Mouse (Mus musculus) spleen, postnatal 14 days (tissue): ENCODE results near the gene Tmem130.
A peak's percentile ranks its signal among the peaks of the same experiment; 100 is the strongest.
"Not testable (repeated sequence)": the region's sequence is repeated elsewhere in the genome, so short reads cannot be mapped to it uniquely, and the experiment has no call there.

Experiments used
- DNase-seq, 2 experiments: peaks; one replicate each; pipeline ENCODE4 v3.0.0; 2021 to 2022; ENCODE audit warnings: low spot score in 2 of 2

Tmem130 gene

DNA sequence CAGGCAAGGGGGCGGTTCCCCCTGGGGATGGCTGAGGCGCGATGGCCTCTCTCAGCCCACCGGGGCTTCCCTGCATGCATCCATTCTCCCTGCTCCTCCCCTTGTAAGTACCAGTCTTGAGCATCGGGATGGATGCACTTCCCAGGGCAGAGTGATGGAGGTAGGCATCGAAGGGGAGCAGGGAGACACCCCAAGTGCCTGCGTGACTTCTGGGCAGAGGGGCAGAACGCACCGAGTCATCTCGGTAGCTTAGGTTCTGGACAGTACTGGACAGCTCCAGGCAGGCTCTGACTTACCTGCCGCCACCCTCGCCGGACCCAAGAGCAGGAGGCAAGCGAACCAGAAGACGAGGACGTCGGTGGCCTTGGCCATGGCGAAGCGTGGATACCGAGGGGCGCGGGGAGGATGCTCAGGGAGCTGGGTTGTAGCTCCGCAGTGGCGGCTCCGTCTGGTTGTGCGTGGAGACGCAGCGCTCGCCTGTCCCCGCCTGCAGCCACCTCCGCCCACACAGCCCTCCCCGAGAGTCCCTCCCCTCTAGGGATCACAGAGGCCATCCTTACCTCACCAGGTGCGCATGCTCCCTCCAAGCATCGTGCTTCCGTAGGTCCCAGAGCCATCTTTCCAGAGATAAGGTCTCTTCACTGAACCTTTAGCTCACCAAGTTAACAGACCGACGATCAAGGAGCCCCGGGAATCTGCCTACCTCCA, at the start of gene Tmem130:
Tmem130 (minus strand) TSS at position 658 of the 708 bp plus-strand sequence.
- DNase-seq = no peak

DNA sequence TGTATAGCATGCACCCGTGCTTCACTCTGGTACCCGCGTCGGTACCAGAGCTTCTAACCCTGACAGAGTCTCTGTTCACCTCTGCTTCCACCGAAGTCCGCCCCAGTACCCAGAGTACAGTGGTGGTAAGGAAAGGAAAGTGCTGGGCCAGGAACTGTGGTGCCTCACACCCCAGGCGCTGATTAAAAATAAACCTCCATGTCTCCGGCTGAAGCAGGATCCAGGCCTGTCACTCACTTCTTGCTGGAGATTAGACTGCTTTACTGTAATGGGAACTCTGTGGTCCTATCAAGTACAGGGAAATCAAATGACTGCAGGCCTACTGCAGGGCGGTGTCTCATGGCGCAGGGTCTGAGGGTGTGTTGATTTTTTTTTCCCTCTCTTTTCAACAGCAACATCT, 45.3 kb upstream of the Tmem130 start:
- DNase-seq = no peak

DNA sequence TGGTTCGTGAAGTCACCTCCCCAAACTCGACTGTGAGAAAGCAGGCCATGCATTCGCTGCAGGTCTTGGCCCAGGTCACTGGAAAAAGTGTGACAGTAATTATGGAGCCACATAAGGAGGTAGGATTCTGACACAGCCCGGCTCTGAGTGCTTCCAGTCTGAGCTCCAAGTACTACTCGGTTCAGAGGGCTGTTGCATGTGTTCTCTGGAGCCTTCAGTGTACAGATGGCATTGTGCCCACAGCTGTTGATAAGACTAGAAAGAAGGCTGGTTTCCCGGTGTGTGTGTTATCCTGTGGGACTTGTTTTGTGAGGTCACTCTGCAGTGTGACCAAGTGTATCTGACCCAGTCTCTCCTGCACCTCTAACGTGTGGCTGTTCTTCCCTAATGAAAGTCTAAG, 42.6 kb upstream of the Tmem130 start:
- no peak for DNase-seq

DNA sequence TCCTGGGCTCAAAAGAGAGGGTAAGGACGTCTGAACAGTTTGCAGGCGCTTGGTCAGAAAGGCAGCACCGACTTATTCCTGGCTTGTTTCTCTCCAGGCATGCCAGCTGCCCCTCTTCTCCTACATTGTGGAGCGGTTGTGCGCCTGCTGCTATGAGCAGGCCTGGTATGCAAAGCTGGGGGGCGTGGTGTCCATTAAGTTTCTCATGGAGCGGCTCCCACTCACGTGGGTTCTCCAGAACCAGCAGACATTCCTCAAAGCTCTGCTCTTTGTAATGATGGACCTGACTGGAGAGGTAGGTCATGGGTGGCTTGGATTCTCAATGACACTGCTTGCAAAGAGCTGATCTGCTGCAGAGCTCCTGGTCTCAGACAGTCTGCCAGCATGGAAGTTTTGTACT, 41.4 kb upstream of the Tmem130 start:
- no peak for DNase-seq

DNA sequence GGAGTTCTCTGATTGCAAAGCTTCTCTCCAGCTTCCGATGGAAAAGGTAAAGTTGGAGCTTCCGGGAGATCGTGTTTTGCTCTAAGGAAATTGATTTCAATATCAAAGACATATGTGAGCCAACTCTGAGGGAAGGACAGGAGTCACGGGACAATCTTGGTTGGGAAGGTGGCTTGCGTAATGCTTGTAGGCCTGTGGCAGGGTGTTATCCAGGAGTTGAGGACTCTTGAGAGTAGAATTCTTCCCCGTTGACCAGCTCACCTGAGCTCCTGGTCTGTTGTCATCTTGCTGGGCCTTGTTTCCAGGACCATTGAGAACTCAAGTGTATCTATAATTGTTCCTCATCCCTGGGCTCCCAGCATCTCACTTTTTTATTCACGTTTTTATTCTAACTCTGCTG, 35.5 kb upstream of the Tmem130 start:
- DNase-seq = no peak

DNA sequence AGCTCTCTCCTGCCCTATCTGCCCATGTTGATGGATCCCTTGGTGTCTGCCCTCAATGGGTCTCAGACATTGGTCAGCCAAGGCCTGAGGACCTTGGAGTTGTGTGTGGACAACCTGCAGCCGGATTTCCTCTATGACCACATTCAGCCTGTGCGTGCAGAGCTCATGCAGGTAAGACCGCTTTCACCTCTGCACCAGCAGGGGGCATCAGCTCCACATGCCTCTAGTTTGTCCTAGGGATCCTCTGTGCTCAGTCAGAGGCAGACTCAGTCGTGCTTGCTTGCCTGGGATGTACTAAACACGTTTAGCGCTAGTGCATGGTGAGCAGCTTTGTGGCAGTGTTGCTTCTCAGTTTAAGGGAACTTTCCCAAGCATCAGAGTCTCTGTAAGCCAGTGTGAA, 33.1 kb upstream of the Tmem130 start:
- DNase-seq = no peak

DNA sequence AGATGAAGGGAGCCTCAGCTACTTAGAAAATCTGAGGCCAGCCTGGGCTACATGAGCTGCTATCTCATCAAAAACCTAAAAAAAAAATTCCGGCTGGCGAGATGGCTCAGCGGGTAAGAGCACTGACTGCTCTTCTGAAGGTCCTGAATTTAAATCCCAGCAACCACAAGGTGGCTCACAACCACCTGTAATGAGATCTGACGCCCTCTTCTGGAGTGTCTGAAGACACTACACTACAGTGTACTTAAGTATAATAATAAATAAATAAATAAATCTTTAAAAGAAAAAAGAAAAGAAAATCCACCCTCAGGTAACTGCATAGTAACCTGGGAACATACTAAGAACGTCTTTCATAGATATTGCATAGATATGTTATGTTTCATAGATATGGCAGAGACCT, 31.8 kb upstream of the Tmem130 start:
- no peak for DNase-seq

DNA sequence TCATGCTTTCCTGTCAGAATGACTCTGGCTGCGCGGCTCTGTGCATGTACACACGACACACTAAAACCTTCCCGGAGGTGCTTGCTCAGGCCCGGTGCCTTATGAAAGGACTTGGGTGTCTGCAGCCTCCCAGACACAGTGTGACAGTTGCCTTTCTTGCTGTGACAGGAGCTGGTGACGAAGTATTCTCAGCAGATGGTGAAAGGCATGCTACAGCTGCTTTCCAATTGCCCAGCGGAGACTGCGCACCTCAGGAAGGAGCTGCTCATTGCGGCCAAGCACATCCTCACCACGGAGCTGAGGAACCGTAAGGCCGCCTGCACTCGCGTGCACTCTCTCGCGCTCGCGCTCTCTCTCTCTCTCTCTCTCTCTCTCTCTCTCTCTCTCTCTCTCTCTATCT, 24.8 kb upstream of the Tmem130 start:
- DNase-seq = no peak

DNA sequence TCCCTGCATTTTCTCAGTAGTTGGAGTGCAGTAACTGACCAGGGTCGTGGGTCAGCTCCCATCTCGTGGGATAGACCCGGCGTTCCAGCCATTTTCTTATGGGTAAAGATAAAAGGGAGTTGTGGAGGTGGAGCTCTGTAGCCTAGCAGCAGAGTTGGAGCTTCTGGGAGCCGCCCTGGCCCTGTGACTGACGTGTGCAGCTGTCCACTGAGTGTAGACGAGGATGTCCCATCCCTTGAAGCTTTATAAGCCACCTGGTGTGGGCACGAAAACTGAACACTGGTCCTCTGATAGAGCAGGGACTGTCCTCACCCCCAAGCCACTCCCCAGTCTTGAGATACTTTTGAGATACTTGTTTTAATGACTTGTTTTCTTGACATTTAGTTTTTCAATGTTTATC, 19.0 kb upstream of the Tmem130 start:
- no peak for DNase-seq

DNA sequence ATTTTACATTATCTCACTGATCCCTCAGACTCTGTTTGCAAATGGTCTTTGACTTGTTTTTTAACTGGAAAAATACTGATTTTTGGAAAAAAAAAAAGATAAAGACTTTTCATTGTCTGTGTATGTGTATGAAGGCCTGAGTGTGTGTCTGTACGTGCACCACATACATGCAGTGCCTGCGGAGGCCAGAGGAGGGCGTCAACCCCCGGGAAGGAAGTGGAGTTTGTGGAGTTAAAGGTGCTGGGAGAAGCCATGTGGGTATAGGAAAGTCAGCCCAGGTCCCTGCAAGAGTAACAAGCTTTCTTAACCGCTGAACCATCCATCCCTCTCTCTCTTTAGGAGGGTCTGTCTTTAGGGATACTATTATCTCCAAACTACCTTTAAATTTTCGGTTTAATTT, 11.6 kb upstream of the Tmem130 start:
- DNase-seq = no peak

DNA sequence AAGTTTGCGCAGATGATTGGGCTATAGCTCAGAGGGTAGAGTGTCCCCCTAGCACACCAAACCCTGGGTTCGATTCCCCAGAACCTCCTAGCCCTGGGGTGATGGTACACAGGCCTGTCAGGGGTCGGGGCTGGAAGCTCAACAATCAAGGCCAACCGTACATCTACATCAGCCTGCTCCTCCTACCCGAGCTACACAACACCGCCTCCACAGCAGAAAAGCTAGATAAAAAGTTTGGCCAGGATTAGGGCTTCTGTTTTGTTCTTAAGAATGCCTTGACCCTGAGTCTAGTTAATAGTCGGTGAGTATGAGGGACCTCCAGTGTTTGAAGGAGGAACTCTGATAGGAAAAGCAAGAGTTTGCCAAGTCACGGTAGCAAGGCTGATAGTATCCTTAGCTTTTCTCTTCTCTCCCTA, 7.5 kb upstream of the Tmem130 start:
- no peak for DNase-seq

DNA sequence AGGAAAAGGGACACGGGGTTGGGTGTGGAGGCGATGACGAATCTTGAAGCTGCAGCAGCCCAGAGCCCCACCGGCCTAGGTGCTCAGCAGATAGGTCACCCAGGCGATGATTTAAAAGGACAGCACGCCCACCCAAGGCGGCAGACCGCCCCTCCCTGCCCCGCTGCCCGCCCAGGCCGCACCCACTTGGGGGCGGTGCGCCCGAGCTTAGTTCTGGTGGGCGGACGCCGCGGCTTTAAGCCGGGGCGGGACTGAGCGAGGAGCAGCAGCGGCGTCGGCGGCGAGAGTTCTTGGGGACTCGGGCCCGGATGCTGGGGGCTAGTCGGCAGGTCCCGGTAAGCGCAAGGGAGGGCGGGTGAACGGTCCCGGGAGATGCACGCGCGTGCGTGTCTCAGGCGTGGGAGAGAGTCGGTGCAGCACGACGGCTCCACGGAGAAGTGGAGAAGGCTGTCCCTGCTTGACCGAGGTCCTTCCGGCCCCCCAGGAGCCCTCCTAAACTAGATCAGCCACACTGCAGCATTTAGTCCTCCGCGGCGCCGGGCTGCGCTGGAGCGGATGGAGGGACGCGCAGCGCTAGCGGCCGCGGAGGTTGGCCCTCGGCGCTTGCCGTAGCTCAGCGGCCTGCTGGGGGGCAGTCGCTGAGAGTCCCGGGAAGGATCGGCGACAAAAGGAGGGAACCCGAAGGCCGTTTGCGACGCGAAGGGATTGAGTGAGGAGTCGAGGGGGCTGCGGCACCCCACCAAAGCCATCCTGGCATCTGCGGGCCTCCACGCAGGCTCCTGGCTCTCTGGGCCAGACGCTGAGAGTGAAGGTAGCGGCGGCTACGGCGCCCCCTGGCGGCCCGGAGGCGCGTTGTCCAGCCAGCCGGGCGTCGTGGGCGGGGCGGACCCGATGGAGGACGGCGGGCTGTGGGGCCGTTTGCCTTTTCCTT, 6.6 kb upstream of the Tmem130 start:
- DNase-seq = peak; percentile 78 to 85

DNA sequence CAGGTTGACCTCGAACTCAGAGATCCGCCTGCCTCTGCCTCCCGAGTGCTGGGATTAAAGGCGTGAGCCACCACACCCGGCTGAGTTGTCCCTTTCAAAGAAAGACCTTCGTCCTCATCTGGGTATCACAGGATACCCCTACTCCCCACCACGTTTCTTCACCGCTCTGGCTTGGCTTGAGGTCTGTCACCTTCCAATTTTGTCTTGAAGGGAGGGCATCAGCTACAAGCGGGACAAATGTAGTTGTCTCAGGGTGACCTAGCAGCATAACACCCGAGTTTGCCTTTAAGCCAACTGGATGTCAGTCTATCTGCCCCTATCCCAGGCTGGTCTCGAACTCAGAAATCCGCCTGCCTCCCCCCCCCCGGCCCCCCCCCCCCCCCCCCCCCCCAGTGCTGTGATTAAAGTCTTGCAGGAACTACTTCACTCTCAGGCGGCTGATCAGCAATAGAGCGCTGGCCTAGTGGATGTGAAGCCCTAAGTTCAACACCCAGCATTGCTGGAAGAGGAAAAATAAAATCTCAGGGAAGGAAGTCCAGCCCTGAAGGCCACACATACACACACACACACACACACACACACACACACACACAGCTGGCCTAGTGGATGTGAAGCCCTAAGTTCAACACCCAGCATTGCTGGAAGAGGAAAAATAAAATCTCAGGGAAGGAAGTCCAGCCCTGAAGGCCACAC, 5.6 kb upstream of the Tmem130 start, which contains the start of gene Trrap:
Trrap (plus strand) TSS at position 627 of the 693 bp plus-strand sequence.
- not testable (repeated sequence) for DNase-seq

DNA sequence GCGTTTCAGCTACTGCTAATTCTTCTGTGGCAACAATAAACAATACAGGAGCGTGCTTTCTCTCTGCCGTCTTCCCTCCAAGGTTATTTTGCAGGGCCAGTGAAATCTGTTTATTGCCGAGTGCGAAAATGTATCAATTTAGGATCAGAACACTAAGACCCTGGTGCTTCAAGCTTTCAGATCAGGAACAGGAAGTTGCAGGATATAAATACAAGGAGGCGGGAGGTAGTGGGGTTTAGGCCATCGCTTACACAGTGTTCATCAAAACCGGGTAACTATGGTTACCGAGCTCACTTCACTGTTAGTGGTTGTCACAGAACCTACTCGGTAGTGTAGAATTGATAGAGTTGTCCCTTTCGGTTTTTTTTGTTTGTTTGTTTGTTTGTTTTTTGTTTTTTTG, 5.0 kb upstream of the Tmem130 start:
- no peak for DNase-seq

DNA sequence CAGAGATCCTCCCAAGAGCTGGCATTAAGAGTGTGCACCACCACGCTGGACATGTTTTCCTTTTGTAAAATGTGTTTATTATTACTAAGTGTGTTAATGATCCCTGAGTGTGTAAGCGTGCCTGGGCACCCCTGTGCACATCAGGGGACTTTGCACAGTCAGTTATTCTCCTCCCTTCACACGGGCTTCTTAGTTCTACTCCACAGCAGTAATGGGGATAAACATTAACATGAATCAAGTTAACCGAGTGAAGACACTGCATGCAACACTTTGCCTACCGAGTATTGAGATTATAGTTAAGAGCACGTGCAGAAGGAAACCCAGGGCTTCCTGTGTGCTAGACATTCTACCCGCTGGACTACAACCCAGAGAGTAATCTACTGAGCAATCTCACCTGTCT, 4.4 kb upstream of the Tmem130 start:
- no peak for DNase-seq

DNA sequence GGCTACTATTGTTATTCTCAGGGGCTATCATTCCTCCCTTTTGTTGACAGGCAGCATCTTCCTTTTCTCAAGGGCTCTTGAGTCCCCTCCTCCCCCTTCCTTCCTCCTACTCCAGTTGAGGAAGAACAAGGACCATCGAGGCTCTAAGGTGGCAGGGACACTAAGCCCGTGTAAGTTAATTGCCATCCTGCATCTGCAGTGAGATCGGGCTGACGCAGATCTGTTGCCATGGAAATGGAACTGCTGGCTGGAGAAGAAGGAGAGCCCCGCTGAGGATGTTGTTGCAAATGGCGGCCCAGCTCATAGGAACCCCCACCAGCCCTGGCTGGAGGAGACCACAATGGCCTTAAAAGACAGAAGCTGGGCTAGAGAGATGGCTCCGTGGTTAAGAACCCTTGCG, 3.2 kb downstream of the Tmem130 start:
- no peak for DNase-seq

DNA sequence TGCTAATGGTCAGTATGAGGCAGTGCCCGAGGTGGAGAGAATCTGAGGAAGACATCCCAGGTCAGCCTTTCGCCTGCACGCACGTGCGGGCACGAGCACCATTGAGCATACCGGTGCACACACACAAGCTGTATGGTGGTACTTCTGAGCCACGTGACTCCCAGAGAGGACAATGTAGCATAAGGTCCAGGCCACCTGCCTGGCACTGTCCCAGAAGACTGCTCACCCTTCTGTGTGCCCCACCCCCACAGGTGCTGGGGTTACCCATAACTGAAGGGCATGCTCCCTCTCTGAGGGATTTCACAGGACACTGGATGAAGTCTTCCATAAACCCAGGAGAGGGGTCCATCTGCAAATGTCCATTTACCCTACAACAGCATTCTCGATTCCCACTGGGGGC, 4.2 kb downstream of the Tmem130 start:
- no peak for DNase-seq

DNA sequence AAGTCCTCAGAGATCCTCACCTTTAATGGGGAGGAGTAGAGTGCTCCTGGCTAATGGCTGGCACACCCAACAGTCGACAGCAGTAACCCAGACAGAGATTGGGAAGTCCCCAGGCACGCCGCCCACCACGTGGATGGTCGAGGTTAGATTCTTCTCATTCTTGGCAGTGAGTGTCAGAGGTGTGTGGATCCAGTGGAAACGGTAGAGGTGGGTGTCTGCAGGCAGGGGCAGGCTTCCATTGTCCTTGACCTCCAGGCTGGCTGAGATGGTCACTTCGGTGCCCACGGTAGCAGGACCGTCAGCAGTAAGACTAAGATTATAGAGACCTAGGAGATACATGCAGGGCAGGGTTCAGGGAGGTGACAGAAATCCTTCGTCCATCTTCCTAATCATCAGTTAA, 6.4 kb downstream of the Tmem130 start:
- DNase-seq = no peak

DNA sequence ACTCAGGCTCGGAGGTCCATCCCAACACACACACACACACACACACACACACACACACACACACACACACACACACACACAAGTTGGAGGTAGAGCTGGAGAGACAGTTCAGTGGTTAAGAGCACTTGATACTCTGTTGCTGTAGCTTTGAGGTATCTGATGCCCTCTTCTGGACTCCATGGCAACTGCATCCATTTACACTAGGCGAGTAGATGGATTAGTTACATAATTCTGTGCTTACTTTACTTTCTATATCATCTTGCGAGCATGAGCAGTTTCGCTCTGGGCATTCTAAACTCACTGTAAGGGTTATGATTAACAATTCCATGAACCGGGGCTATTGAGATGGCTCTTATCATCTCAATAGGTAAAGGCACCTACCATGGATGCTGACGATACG, 8.6 kb downstream of the Tmem130 start:
- peak in 1 of 2 experiments; percentile 13 for DNase-seq

DNA sequence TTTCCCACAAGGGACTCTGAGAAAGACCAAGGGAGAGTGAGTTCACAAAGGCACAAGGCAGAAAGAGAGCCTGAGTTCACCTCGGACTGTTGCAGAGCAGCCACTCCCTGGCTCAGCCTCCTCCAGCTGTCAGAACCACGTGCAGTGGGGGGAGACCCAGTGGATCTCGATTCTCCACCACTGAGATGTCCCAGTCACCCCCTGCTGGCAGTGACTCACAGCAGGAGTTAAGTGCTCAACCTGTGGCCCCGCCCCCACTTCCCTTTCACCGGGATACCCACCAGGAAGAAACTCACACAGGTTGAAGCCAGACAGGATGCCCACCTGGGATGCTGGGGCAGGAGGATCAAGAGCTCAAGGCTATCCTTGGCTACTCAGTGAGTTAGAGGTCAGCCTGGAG, 9.2 kb downstream of the Tmem130 start:
- no peak for DNase-seq

DNA sequence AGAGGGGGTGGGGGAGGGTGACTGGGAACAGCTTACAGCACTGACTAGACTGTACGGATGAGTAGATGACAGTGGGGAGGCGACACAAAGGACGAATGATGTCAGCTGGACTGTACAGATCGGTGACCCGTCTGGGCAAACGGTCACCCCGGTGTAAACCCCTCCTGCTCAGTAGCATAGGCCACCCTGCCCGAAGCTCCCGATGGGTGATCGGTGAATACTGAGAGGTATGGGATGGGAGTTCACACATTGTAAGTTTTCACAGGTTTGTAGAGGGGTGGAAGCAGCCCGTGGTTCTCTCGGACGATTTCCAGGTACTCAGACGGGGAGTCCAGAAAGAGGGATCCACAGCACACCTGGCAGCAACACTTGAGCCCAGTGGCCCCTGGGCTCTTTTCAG, 24.5 kb downstream of the Tmem130 start:
- no peak for DNase-seq

DNA sequence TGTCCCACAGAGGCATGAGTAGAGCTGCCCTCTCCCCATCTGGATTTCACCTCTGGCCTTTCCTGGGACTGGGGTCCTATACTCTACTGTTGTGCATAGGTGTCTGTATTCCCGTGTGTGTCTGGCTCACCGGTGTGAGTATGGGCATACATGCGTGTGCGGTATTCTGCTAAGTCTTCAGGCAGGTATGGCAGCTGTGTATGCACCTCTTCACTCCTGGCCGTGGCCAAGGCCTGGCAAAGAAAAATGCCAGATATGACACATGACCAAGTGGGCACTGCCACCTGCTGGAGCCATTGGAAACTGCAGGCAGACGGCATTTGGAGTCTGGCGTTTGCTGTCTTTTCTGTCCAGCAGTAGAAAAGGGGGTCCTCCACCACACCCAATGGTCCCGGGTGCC, 26.7 kb downstream of the Tmem130 start:
- DNase-seq = peak in 1 of 2 experiments; percentile 40
